Mouse (Mus musculus) limb, embryonic 15.5 days (tissue): ENCODE data around the gene 1700016D06Rik. TPM values are rescaled to one million over a fixed set of nuclear protein-coding genes. Genes with fewer than 3 reads are reported as not detected.
A peak's percentile ranks its signal among the peaks of the same experiment; 100 is the strongest.

ENCODE experiments used
- ATAC-seq: fragments of 200-750 bp; cut with Nextera tagmentation; 2 replicates; pipeline ENCODE4 v1.8.0; 2017; ENCODE audit warnings: low read depth, moderate TSS enrichment; ENCODE audit not compliant: insufficient number of reproducible peaks, low FRiP score, low TSS enrichment
- H3K27ac ChIP-seq: fragments of 300-500 bp; sonication (generic); 2 replicates; pipeline ENCODE4 v1.5.1; 2015; ENCODE audit warnings: moderate library complexity, mild to moderate bottlenecking, inconsistent platforms
- H3K27me3 ChIP-seq: fragments of 300-500 bp; sonication (generic); 2 replicates; pipeline ENCODE4 v1.6.1; 2015; ENCODE audit warnings: inconsistent platforms
- H3K36me3 ChIP-seq: fragments of 300-500 bp; sonication (generic); 2 replicates; pipeline ENCODE4 v1.6.1; 2015; ENCODE audit warnings: inconsistent platforms
- H3K4me1 ChIP-seq: fragments of 300-500 bp; sonication (generic); 2 replicates; pipeline ENCODE4 v1.6.1; 2015; ENCODE audit warnings: inconsistent platforms
- H3K4me2 ChIP-seq: fragments of 300-500 bp; sonication (generic); 2 replicates; pipeline ENCODE4 v1.6.1; 2015; ENCODE audit warnings: mild to moderate bottlenecking, inconsistent platforms
- H3K4me3 ChIP-seq: fragments of 300-500 bp; sonication (generic); 2 replicates; pipeline ENCODE4 v1.5.1; 2015; ENCODE audit warnings: mild to moderate bottlenecking, inconsistent platforms
- H3K9ac ChIP-seq: fragments of 300-500 bp; sonication (generic); 2 replicates; pipeline ENCODE4 v1.6.1; 2015; ENCODE audit warnings: inconsistent platforms
- H3K9me3 ChIP-seq: fragments of 300-500 bp; sonication (generic); 2 replicates; pipeline ENCODE4 v1.6.1; 2016; ENCODE audit warnings: inconsistent platforms
- WGBS: fragments of 180-500 bp; shearing (Covaris S2); methylation state at CpG from one replicate; pipeline ENCODE4 v1.1.7; 2015; 5-methylcytosine and 5-hydroxymethylcytosine counted together
- polyA plus RNA-seq: library from polyadenylated mRNA; unstranded; fragments of >200 nt; fragmentation: Nextera tagmentation; extraction: Ambion mirVana; gene quantifications from 2 replicates; pipeline ENCODE4 v1.2.1, GENCODE M21; 2015

The 1700016D06Rik gene
- polyA plus RNA-seq, 1 experiment from 2014 or later, result not detected

GRCm38 (mm10) chr8:11727651-11728481 lies 27.0 kb upstream of the 1700016D06Rik start, which contains the start of gene Arhgef7:
TSS of gene Arhgef7 (plus strand) at chr8:11727721.
- peak; percentile 71 for ATAC-seq
- Histone ChIP-seq H3K9ac (peak within 1 kb of the TSS; percentile 69), H3K36me3 (no peaks in the 10 kb centered on the region), H3K4me2 (peak within 1 kb of the TSS; percentile 96), H3K4me3 (peak within 1 kb of the TSS; percentile 73), H3K9me3 (no peaks in the 10 kb centered on the region), H3K27ac (peak within 1 kb of the TSS; percentile 83), H3K27me3 (peaks cover 49% of the 10 kb centered on the region), H3K4me1 (peaks cover 29% of the 10 kb centered on the region)
- under 1% methylated on average over 115 of the region's 127 CpGs for WGBS

GRCm38 (mm10) chr8:11727273-11727650 lies 26.4 kb upstream of the 1700016D06Rik start:
- H3K27ac ChIP-seq, result peak overlapping the region; percentile 83; the same call in 1 of the 2 replicates
- H3K9ac ChIP-seq, result peak overlapping the region; percentile 69
- under 1% methylated on average over 22 of the region's 22 CpGs for WGBS
- no peaks in the 10 kb centered on the region for H3K36me3 ChIP-seq
- no peaks in the 10 kb centered on the region for H3K9me3 ChIP-seq
- peaks cover 49% of the 10 kb centered on the region for H3K27me3 ChIP-seq
- peak overlapping the region; percentile 96 for H3K4me2 ChIP-seq
- no peak for ATAC-seq
- peaks cover 29% of the 10 kb centered on the region for H3K4me1 ChIP-seq
- H3K4me3 ChIP-seq, result peak overlapping the region; percentile 73

DNA sequence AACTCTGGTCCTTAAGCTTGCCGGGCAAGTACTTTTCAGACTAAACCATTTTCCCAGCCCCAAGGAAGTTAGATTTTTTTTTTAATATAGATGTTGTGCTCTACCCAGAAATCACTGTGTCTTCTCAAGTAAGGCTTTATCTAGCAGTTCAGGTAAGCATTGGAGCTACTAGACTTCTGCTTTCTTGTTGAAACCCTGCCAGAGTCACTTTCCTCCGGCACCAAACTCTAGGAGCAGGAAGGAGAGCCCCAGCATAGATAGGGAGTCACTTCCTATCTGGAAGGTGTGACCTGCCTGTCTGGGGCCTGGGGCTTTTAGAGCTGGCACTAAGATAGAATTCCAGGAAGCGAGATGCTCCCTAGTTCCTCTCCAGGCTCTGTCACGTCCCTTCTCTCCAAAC lies 16.3 kb upstream of the 1700016D06Rik start:
- no peak overlapping the region for H3K4me3 ChIP-seq
- no peaks in the 10 kb centered on the region for H3K36me3 ChIP-seq
- H3K4me2 ChIP-seq, result no peak overlapping the region
- 81% methylated on average over 4 of the region's 4 CpGs for WGBS
- H3K9ac ChIP-seq, result no peak overlapping the region
- no peaks in the 10 kb centered on the region for H3K4me1 ChIP-seq
- H3K9me3 ChIP-seq, result no peaks in the 10 kb centered on the region
- ATAC-seq, result no peak
- H3K27ac ChIP-seq, result no peak overlapping the region
- H3K27me3 ChIP-seq, result 0 out of 2 replicates have a peak, but pooled peaks cover 7% of the 10 kb centered on the region

GRCm38 (mm10) chr8:11712244-11712643 lies 11.4 kb upstream of the 1700016D06Rik start:
- no peak for ATAC-seq
- no peak overlapping the region for H3K4me3 ChIP-seq
- H3K9me3 ChIP-seq, result no peaks in the 10 kb centered on the region
- no peaks in the 10 kb centered on the region for H3K36me3 ChIP-seq
- H3K27ac ChIP-seq, result no peak overlapping the region
- no peak overlapping the region for H3K9ac ChIP-seq
- 84% methylated on average over 6 of the region's 6 CpGs for WGBS
- peaks cover 4% of the 10 kb centered on the region; the same call in 1 of the 2 replicates for H3K4me1 ChIP-seq
- H3K27me3 ChIP-seq, result no peaks in the 10 kb centered on the region
- no peak overlapping the region for H3K4me2 ChIP-seq

DNA sequence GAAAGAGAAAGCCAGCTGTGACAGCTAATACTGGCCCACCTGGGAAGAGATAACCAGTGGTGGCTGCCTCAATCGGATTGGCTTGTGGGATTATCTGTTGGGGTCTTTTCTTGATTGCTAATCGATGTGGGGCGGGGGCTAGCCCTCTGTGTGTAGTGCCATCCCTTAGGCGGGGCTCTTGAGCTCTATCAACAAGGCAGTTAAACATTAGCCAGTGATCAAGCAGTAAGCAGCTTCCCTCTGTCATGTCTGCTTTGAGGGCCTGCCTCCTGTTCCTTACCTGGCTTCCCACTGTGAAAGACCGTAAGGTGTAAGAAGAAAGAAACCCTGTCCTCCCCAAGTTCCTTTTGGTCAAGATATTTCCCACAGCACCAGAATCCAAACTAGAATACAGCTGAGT lies 9.6 kb upstream of the 1700016D06Rik start:
- Histone ChIP-seq H3K36me3 (no peaks in the 10 kb centered on the region), H3K4me1 (peaks cover 4% of the 10 kb centered on the region; the same call in 1 of the 2 replicates), H3K27me3 (no peaks in the 10 kb centered on the region), H3K27ac (no peak overlapping the region), H3K4me2 (no peak overlapping the region), H3K4me3 (no peak overlapping the region), H3K9ac (no peak overlapping the region), H3K9me3 (no peaks in the 10 kb centered on the region)
- no peak for ATAC-seq
- WGBS, result 66% methylated on average over 5 of the region's 5 CpGs

DNA sequence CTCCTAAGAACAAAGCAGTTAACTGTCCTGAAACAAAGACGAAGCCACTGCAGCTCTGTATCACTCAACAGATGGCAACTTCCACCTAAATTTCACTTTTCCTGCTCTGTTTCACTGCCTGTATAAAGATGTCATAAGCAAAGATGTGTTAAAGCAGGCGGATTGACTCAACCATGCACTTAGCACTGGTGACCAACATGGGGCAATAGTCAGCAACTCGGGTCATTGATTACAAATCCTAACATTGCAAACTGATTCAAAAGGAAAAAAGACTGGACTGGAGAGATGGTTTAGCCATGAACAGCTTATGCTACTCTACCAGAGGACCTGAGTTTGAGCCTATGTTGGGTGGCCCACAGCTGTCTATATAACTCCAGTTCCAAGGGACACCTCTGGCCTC lies 8.7 kb upstream of the 1700016D06Rik start:
- no peak for ATAC-seq
- Histone ChIP-seq H3K4me3 (no peak overlapping the region), H3K9ac (no peak overlapping the region), H3K27me3 (no peaks in the 10 kb centered on the region), H3K4me1 (peaks cover 4% of the 10 kb centered on the region; the same call in 1 of the 2 replicates), H3K36me3 (no peaks in the 10 kb centered on the region), H3K27ac (no peak overlapping the region), H3K4me2 (no peak overlapping the region), H3K9me3 (no peaks in the 10 kb centered on the region)
- WGBS, result 82% methylated on average over 3 of the region's 3 CpGs

DNA sequence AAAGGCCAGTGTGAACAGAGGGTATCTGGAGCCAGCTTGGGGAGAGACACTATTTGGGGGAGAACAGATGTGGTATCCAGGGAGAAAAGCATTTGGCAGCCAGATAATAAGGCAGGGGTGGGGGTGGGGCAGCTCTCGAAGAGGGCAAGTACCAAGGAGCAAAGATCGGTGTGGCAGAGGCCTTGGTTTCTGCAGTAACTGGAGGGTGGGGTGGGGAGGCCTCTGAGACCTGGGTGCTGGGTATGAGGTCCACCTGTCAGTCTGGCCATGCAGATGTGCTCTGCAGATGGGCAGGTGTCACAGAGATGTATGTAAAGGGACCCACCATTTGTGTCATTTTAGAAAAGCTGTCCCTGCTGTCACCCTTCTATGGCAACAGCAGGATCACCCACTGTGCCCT lies 8.0 kb upstream of the 1700016D06Rik start:
- WGBS, result 65% methylated on average over 2 of the region's 2 CpGs
- Histone ChIP-seq H3K9me3 (no peaks in the 10 kb centered on the region), H3K4me3 (no peak overlapping the region), H3K4me1 (peaks cover 4% of the 10 kb centered on the region; the same call in 1 of the 2 replicates), H3K9ac (no peak overlapping the region), H3K27me3 (no peaks in the 10 kb centered on the region), H3K36me3 (no peaks in the 10 kb centered on the region), H3K27ac (no peak overlapping the region), H3K4me2 (no peak overlapping the region)
- ATAC-seq, result no peak

- WGBS, result 21% methylated on average over 3 of the region's 3 CpGs
- Histone ChIP-seq H3K27ac (no peak overlapping the region), H3K4me2 (no peak overlapping the region), H3K36me3 (no peaks in the 10 kb centered on the region), H3K9ac (no peak overlapping the region), H3K9me3 (no peaks in the 10 kb centered on the region), H3K4me3 (no peak overlapping the region), H3K27me3 (no peaks in the 10 kb centered on the region), H3K4me1 (peaks cover 4% of the 10 kb centered on the region; the same call in 1 of the 2 replicates)
- ATAC-seq, result no peak
Measured at GRCm38 (mm10) chr8:11707701-11708100, 6.8 kb upstream of the 1700016D06Rik start.

DNA sequence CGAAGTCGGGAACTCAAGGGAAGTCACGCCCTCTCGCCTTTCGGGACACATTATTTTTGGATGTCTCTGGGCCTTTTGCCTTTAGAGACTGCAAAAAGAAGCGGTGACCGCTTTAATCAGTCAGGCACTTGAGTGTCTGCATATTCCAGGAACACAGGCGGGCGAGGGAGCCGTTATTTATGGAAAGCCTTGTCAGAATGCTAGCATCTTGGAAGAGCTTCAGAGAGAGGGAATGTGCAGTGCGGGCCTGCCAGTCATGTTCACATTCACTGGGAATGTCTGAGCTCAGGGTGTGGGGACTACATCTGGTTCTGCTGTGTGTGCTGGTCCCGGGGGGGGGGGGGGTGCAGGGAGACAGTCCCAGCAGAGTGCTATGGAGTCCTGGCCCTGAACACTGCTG lies 5.0 kb upstream of the 1700016D06Rik start:
- no peak overlapping the region for H3K4me3 ChIP-seq
- ATAC-seq, result no peak; the same call in 1 of the 2 replicates
- H3K4me1 ChIP-seq, result peaks cover 4% of the 10 kb centered on the region; the same call in 1 of the 2 replicates
- H3K9ac ChIP-seq, result no peak overlapping the region
- H3K9me3 ChIP-seq, result no peaks in the 10 kb centered on the region
- H3K27me3 ChIP-seq, result 0 out of 2 replicates have a peak, but pooled peaks cover 7% of the 10 kb centered on the region
- H3K4me2 ChIP-seq, result no peak overlapping the region
- H3K27ac ChIP-seq, result peak overlapping the region; percentile 24
- 67% methylated on average over 12 of the region's 12 CpGs for WGBS
- H3K36me3 ChIP-seq, result no peaks in the 10 kb centered on the region

GRCm38 (mm10) chr8:11704716-11705420 lies 4.0 kb upstream of the 1700016D06Rik start:
- Histone ChIP-seq H3K36me3 (no peaks in the 10 kb centered on the region), H3K27me3 (0 out of 2 replicates have a peak, but pooled peaks cover 7% of the 10 kb centered on the region), H3K27ac (no peak overlapping the region), H3K4me1 (peaks cover 4% of the 10 kb centered on the region; the same call in 1 of the 2 replicates), H3K4me3 (no peak overlapping the region), H3K9me3 (no peaks in the 10 kb centered on the region), H3K9ac (no peak overlapping the region), H3K4me2 (no peak overlapping the region)
- ATAC-seq, result no peak
- WGBS, result 63% methylated on average over 6 of the region's 6 CpGs

GRCm38 (mm10) chr8:11703789-11704188 lies 2.9 kb upstream of the 1700016D06Rik start:
- Histone ChIP-seq H3K4me1 (peaks cover 4% of the 10 kb centered on the region; the same call in 1 of the 2 replicates), H3K4me3 (no peak overlapping the region), H3K36me3 (no peaks in the 10 kb centered on the region), H3K9ac (no peak overlapping the region), H3K9me3 (no peaks in the 10 kb centered on the region), H3K4me2 (no peak overlapping the region), H3K27ac (no peak overlapping the region), H3K27me3 (0 out of 2 replicates have a peak, but pooled peaks cover 7% of the 10 kb centered on the region)
- WGBS, result 87% methylated on average over 5 of the region's 5 CpGs
- ATAC-seq, result no peak

GRCm38 (mm10) chr8:11701428-11701827 lies 565 bp upstream of the 1700016D06Rik start:
- no peaks in the 10 kb centered on the region for H3K36me3 ChIP-seq
- H3K4me2 ChIP-seq, result no peak overlapping the region
- H3K9me3 ChIP-seq, result no peaks in the 10 kb centered on the region
- no peak overlapping the region for H3K9ac ChIP-seq
- 76% methylated on average over 6 of the region's 6 CpGs for WGBS
- H3K4me1 ChIP-seq, result no peaks in the 10 kb centered on the region
- ATAC-seq, result no peak
- 0 out of 2 replicates have a peak, but pooled peaks cover 7% of the 10 kb centered on the region for H3K27me3 ChIP-seq
- H3K4me3 ChIP-seq, result no peak overlapping the region
- no peak overlapping the region for H3K27ac ChIP-seq
